Mouse (Mus musculus) erythroblast, embryonic 14.5 days (primary cell): ENCODE data around the gene Ckap2l.

ENCODE experiments used
- GATA1 ChIP-seq: IDR thresholded peaks from 2 replicates; pipeline ENCODE4 v1.6.1; 2012; ENCODE audit warnings: low read length, inconsistent platforms, mixed read lengths
- TAL1 ChIP-seq: IDR thresholded peaks from 3 replicates; pipeline ENCODE4 v1.6.1; 2012; ENCODE audit warnings: low read length, inconsistent platforms, mixed read lengths

GRCm38 (mm10) chr2:129236526-129236925, 60.5 kb downstream of the Ckap2l start:
- TF ChIP-seq GATA1: no peak
- TF ChIP-seq TAL1: no peak
